Mouse (Mus musculus) liver, adult 2 months (tissue): ENCODE results near the gene Dlk2.

ENCODE experiments used
- CTCF ChIP-seq: fragments of 200-500 bp; IDR thresholded peaks from 2 replicates; pipeline ENCODE4 v1.5.1; 2011; ENCODE audit warnings: low read depth, low read length, control low read depth
- POLR2A ChIP-seq: fragments of 200-500 bp; IDR thresholded peaks from 2 replicates; pipeline ENCODE4 v1.6.1; 2011; ENCODE audit warnings: low read length, control low read depth; ENCODE audit not compliant: insufficient read depth; ENCODE audit errors: extremely low read depth

DNA sequence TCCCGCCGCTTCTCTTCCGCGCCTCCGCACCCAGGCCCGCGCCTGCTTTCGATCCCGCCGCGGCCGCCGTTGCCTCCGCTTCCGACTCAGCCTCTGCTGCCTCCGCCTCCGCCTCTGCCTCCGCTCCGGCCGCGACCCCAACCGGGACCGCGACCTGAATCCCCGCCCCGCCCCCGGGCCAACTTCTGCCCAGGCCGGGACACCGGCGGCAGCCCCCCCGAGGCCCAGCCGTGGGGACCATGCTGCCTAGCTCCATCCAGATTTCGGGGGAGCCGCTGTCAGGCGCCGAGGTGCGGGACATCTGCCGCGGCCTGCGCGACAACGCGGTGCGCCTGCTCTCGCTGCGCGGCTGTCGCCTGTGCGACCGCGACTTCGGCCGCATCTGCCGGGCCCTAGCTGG is 43.1 kb upstream of the Dlk2 start:
- TF ChIP-seq CTCF (no peak), POLR2A (no peak)
